Comparison of ENCODE assay signal across 11 mouse cellular contexts in genomic region chr4:141016311-141016710, GRCm38 (mm10). TPM values are rescaled to one million over a fixed set of nuclear protein-coding genes. Genes with fewer than 3 reads are reported as not detected.
DNase-seq lines count a peak whose midpoint lies in the region; ATAC-seq lines count a peak whose summit lies in the region.
"Had no signal": no experiment of that assay in that cellular context is flagged by ENCODE, and none has a peak within 500 bp of the region (broad histone marks: within the 10 kb centered on the region; RNA-seq: fewer than 3 reads in every experiment).

No protein-coding gene starts in this region.

- H3K36me3 ChIP-seq in heart, embryonic 12.5 days: peaks cover 56% of the 10 kb centered on the region
- H3K36me3 ChIP-seq in intestine, embryonic 15.5 days: peaks cover 6% of the 10 kb centered on the region; the same call in 1 of the 2 replicates

- no peak overlapping the region for H3K4me3 ChIP-seq in heart, embryonic 12.5 days
- no peak overlapping the region for H3K4me3 ChIP-seq in intestine, embryonic 15.5 days (replicated peaks)

- 68% methylated on average over 9 of the region's 9 CpGs for WGBS in heart, embryonic 12.5 days
- WGBS in intestine, embryonic 15.5 days: 72% methylated on average over 9 of the region's 9 CpGs

- peak; percentile 42 to 61 for DNase-seq in heart, adult 18-20 months
- DNase-seq in ovary, postnatal 36 days (ENCODE audit: low spot score): peak; percentile 47
- no peak for DNase-seq in ovary, postnatal 14 days (ENCODE audit: low spot score)
- peak; percentile 62 for DNase-seq in gastrocnemius, postnatal 14 days
- no peak for DNase-seq in lung, postnatal 25 days (ENCODE audit: low spot score)
- DNase-seq: adrenal gland, postnatal 36 days; left cerebral cortex, postnatal 4 days had no signal

- H3K4me2 ChIP-seq in heart, embryonic 12.5 days: no peak overlapping the region
- H3K4me2 ChIP-seq in intestine, embryonic 15.5 days (replicated peaks): no peak overlapping the region

- no peaks in the 10 kb centered on the region for H3K9me3 ChIP-seq in heart, embryonic 12.5 days (replicated peaks)
- H3K9me3 ChIP-seq in intestine, embryonic 15.5 days: no peaks in the 10 kb centered on the region

- no peaks in the 10 kb centered on the region for H3K27me3 ChIP-seq in heart, embryonic 12.5 days (replicated peaks)
- no peaks in the 10 kb centered on the region for H3K27me3 ChIP-seq in intestine, embryonic 15.5 days (replicated peaks)

- peaks cover 61% of the 10 kb centered on the region for H3K4me1 ChIP-seq in heart, embryonic 12.5 days (replicated peaks)
- peaks cover 35% of the 10 kb centered on the region for H3K4me1 ChIP-seq in intestine, embryonic 15.5 days (replicated peaks)

- intact Hi-C loops in gastrocnemius, postnatal 14 days (cut with DNase I; ENCODE audit: low total_unique reads): no loop called here

- no peak for ATAC-seq in heart, embryonic 12.5 days (ENCODE audit: insufficient number of reproducible peaks, low FRiP score)
- 0 out of 2 replicates have a peak, but pooled peaks have one; percentile 21 for ATAC-seq in megakaryocyte progenitor cell, adult 5-6 weeks (replicated peaks; ENCODE audit: poor library complexity)
- no peak for ATAC-seq in intestine, embryonic 15.5 days

- H3K27ac ChIP-seq in heart, embryonic 12.5 days (ENCODE audit: poor library complexity, severe bottlenecking): no peak overlapping the region
- no peak overlapping the region for H3K27ac ChIP-seq in intestine, embryonic 15.5 days

- H3K9ac ChIP-seq in heart, embryonic 12.5 days: no peak overlapping the region
- H3K9ac ChIP-seq in intestine, embryonic 15.5 days: no peak overlapping the region

RNA-seq across cellular contexts. Expression of gene Mfap2, which starts 6.1 kb away (rescaled TPM):
- 1 to 10 TPM; 1.6 to 2.5 TPM for total RNA-seq in heart, adult 18-20 months (2021)
- polyA plus RNA-seq in heart, embryonic 12.5 days (2016; fragmentation: Nextera tagmentation; extraction: Ambion mirVana): 245 and 246 TPM in 2 replicates
- 10 to 100 TPM; 33.9 to 47.3 TPM for total RNA-seq in gastrocnemius, postnatal 14 days (2021)
- total RNA-seq in megakaryocyte progenitor cell, adult 5-6 weeks (2015): not detected in 2 replicates
- not detected in 2 replicates for total RNA-seq in megakaryocyte progenitor cell, adult 5-6 weeks (2017)
- 329 and 347 TPM in 2 replicates for polyA plus RNA-seq in intestine, embryonic 15.5 days (2015; fragmentation: Nextera tagmentation; extraction: Ambion mirVana)
- total RNA-seq: granulocyte monocyte progenitor cell, adult 5-6 weeks had no signal

RNA-seq across cellular contexts. Expression of gene Atp13a2, which starts 29.6 kb away (rescaled TPM):
- 10 to 100 TPM; 14.3 to 17.3 TPM for total RNA-seq in heart, adult 18-20 months (2021)
- polyA plus RNA-seq in heart, embryonic 12.5 days (2016; fragmentation: Nextera tagmentation; extraction: Ambion mirVana): 33.1 and 35.6 TPM in 2 replicates
- 10 to 100 TPM; 16.1 to 17.0 TPM for total RNA-seq in gastrocnemius, postnatal 14 days (2021)
- total RNA-seq in megakaryocyte progenitor cell, adult 5-6 weeks (2015): 9.0 and 13.1 TPM in 2 replicates
- 19.2 and 23.4 TPM in 2 replicates for total RNA-seq in megakaryocyte progenitor cell, adult 5-6 weeks (2017)
- polyA plus RNA-seq in intestine, embryonic 15.5 days (2015; fragmentation: Nextera tagmentation; extraction: Ambion mirVana): 29.8 and 35.7 TPM in 2 replicates

RNA-seq across cellular contexts. Expression of gene Crocc, which starts 44.0 kb away (rescaled TPM):
- 1 to 10 TPM; 4.1 to 4.3 TPM for total RNA-seq in heart, adult 18-20 months (2021)
- 6.3 and 6.7 TPM in 2 replicates for polyA plus RNA-seq in heart, embryonic 12.5 days (2016; fragmentation: Nextera tagmentation; extraction: Ambion mirVana)
- total RNA-seq in gastrocnemius, postnatal 14 days (2021): 1 to 10 TPM; 2.6 to 4.0 TPM
- total RNA-seq in megakaryocyte progenitor cell, adult 5-6 weeks (2015): 1.1 and 3.3 TPM in 2 replicates
- 5.8 and 6.0 TPM in 2 replicates for total RNA-seq in megakaryocyte progenitor cell, adult 5-6 weeks (2017)
- polyA plus RNA-seq in intestine, embryonic 15.5 days (2015; fragmentation: Nextera tagmentation; extraction: Ambion mirVana): 4.0 and 4.7 TPM in 2 replicates

RNA-seq across cellular contexts. Expression of gene Sdhb, which starts 55.3 kb away (rescaled TPM):
- 1,000 to 10,000 TPM; 1,306 to 1,387 TPM for total RNA-seq in heart, adult 18-20 months (2021)
- 746 and 756 TPM in 2 replicates for polyA plus RNA-seq in heart, embryonic 12.5 days (2016; fragmentation: Nextera tagmentation; extraction: Ambion mirVana)
- 100 to 1,000 TPM; 480 to 609 TPM for total RNA-seq in gastrocnemius, postnatal 14 days (2021)
- 160 and 167 TPM in 2 replicates for total RNA-seq in megakaryocyte progenitor cell, adult 5-6 weeks (2015)
- 91.4 and 129 TPM in 2 replicates for total RNA-seq in megakaryocyte progenitor cell, adult 5-6 weeks (2017)
- polyA plus RNA-seq in intestine, embryonic 15.5 days (2015; fragmentation: Nextera tagmentation; extraction: Ambion mirVana): 539 and 577 TPM in 2 replicates

Comparison
In these comparisons a context has a peak if more than half of its experiments do, and no peak if none do; other contexts are left out.
1. DNase-seq: peak in heart, adult 18-20 months (2 of 2), ovary, postnatal 36 days (single experiment) and gastrocnemius, postnatal 14 days (single experiment); none in ovary, postnatal 14 days (single experiment) and lung, postnatal 25 days (single experiment).
2. RNA of gene Mfap2, which starts 6.1 kb away (total RNA-seq): 33.9 to 47.3 TPM in gastrocnemius, postnatal 14 days; 1.6 to 2.5 TPM in heart, adult 18-20 months and not detected in megakaryocyte progenitor cell, adult 5-6 weeks; every median in the first group is over 4 times any median in the second.